Mouse (Mus musculus): Measurements from ENCODE around the gene Inka2. TPM values are rescaled to one million over a fixed set of nuclear protein-coding genes. Genes with fewer than 3 reads are reported as not detected.

Gene Inka2
- polyA plus RNA-seq, 1 experiment from 2014 or later: 1.5 TPM

- H3K27ac ChIP-seq: no peak overlapping the region
- no peak for ATAC-seq (ENCODE audit: insufficient number of reproducible peaks, insufficient read depth, low FRiP score, low TSS enrichment, low read depth)
- H3K9ac ChIP-seq: no peak overlapping the region
- no peaks in the 10 kb centered on the region for H3K9me3 ChIP-seq
- no peaks in the 10 kb centered on the region for H3K27me3 ChIP-seq
- peaks cover 32% of the 10 kb centered on the region for H3K4me1 ChIP-seq
- no peaks in the 10 kb centered on the region for H3K36me3 ChIP-seq
- no peak overlapping the region for H3K4me3 ChIP-seq
- WGBS: 67% methylated on average over 18 of the region's 18 CpGs
- H3K4me2 ChIP-seq: no peak overlapping the region
Observed at GRCm38 (mm10) chr3:105716353-105717000, 12.1 kb downstream of the Inka2 start.

GRCm38 (mm10) chr3:105717856-105718555, 13.6 kb downstream of the Inka2 start:
- 45% methylated on average over 11 of the region's 11 CpGs for WGBS
- no peak overlapping the region for H3K27ac ChIP-seq
- ATAC-seq (ENCODE audit: insufficient number of reproducible peaks, insufficient read depth, low FRiP score, low TSS enrichment, low read depth): peak; percentile 28; the same call in 1 of the 2 replicates
- peaks cover 32% of the 10 kb centered on the region for H3K4me1 ChIP-seq
- H3K9me3 ChIP-seq: no peaks in the 10 kb centered on the region
- H3K4me2 ChIP-seq: no peak overlapping the region
- H3K4me3 ChIP-seq: no peak overlapping the region
- no peak overlapping the region for H3K9ac ChIP-seq
- H3K27me3 ChIP-seq: no peaks in the 10 kb centered on the region
- no peaks in the 10 kb centered on the region for H3K36me3 ChIP-seq

GRCm38 (mm10) chr3:105718746-105719145, 14.3 kb downstream of the Inka2 start:
- Histone ChIP-seq H3K9ac (no peak overlapping the region), H3K27me3 (no peaks in the 10 kb centered on the region)
- 39% methylated on average over 4 of the region's 4 CpGs for WGBS

GRCm38 (mm10) chr3:105719979-105720378, 15.6 kb downstream of the Inka2 start:
- H3K4me1 ChIP-seq: peaks cover 16% of the 10 kb centered on the region; the same call in 1 of the 2 replicates
- WGBS: 56% methylated on average over 4 of the region's 4 CpGs
- ATAC-seq (ENCODE audit: insufficient number of reproducible peaks, insufficient read depth, low FRiP score, low TSS enrichment, low read depth): no peak
- H3K27ac ChIP-seq: no peak overlapping the region
- H3K4me2 ChIP-seq: no peak overlapping the region
- no peak overlapping the region for H3K4me3 ChIP-seq
- H3K9ac ChIP-seq: no peak overlapping the region
- no peaks in the 10 kb centered on the region for H3K36me3 ChIP-seq
- no peaks in the 10 kb centered on the region for H3K9me3 ChIP-seq
- H3K27me3 ChIP-seq: no peaks in the 10 kb centered on the region

More at GRCm38 (mm10) chr3:105718746-105719145, 14.3 kb downstream of the Inka2 start:
- no peaks in the 10 kb centered on the region for H3K9me3 ChIP-seq
- H3K4me1 ChIP-seq: peaks cover 25% of the 10 kb centered on the region
- no peak overlapping the region for H3K27ac ChIP-seq
- H3K4me2 ChIP-seq: no peak overlapping the region
- no peak overlapping the region for H3K4me3 ChIP-seq
- no peak for ATAC-seq (ENCODE audit: insufficient number of reproducible peaks, insufficient read depth, low FRiP score, low TSS enrichment, low read depth)
- H3K36me3 ChIP-seq: no peaks in the 10 kb centered on the region

GRCm38 (mm10) chr3:105720514-105720913, 16.1 kb downstream of the Inka2 start:
- no peak overlapping the region for H3K9ac ChIP-seq
- no peaks in the 10 kb centered on the region for H3K9me3 ChIP-seq
- H3K4me1 ChIP-seq: peaks cover 16% of the 10 kb centered on the region; the same call in 1 of the 2 replicates
- H3K27ac ChIP-seq: no peak overlapping the region
- H3K4me2 ChIP-seq: no peak overlapping the region
- no peak overlapping the region for H3K4me3 ChIP-seq
- no peaks in the 10 kb centered on the region for H3K36me3 ChIP-seq
- H3K27me3 ChIP-seq: no peaks in the 10 kb centered on the region
- no peak for ATAC-seq (ENCODE audit: insufficient number of reproducible peaks, insufficient read depth, low FRiP score, low TSS enrichment, low read depth)
- WGBS: 74% methylated on average over 4 of the region's 4 CpGs

- no peak overlapping the region for H3K9ac ChIP-seq
- H3K27ac ChIP-seq: no peak overlapping the region
- H3K4me3 ChIP-seq: no peak overlapping the region
- H3K27me3 ChIP-seq: no peaks in the 10 kb centered on the region
- no peak overlapping the region for H3K4me2 ChIP-seq
- 71% methylated on average over 2 of the region's 2 CpGs for whole genome bisulfite sequencing
- no peaks in the 10 kb centered on the region for H3K36me3 ChIP-seq
- peaks cover 16% of the 10 kb centered on the region; the same call in 1 of the 2 replicates for H3K4me1 ChIP-seq
- no peaks in the 10 kb centered on the region for H3K9me3 ChIP-seq
- ATAC-seq (ENCODE audit: insufficient number of reproducible peaks, insufficient read depth, low FRiP score, low TSS enrichment, low read depth): no peak
Observed at GRCm38 (mm10) chr3:105721681-105722201, 17.3 kb downstream of the Inka2 start.

- Histone ChIP-seq H3K36me3 (peaks cover 1% of the 10 kb centered on the region; the same call in 1 of the 2 replicates), H3K27ac (no peak overlapping the region), H3K4me2 (no peak overlapping the region), H3K9ac (no peak overlapping the region), H3K27me3 (no peaks in the 10 kb centered on the region), H3K4me1 (peaks cover 16% of the 10 kb centered on the region; the same call in 1 of the 2 replicates), H3K4me3 (no peak overlapping the region), H3K9me3 (no peaks in the 10 kb centered on the region)
- no peak for ATAC-seq (ENCODE audit: insufficient number of reproducible peaks, insufficient read depth, low FRiP score, low TSS enrichment, low read depth)
- 90% methylated on average over 3 of the region's 3 CpGs for WGBS
Observed at GRCm38 (mm10) chr3:105722510-105722909, 18.1 kb downstream of the Inka2 start.

GRCm38 (mm10) chr3:105726037-105726436, 21.6 kb downstream of the Inka2 start:
- H3K9ac ChIP-seq: no peak overlapping the region
- no peaks in the 10 kb centered on the region for H3K27me3 ChIP-seq
- H3K4me2 ChIP-seq: no peak overlapping the region
- H3K27ac ChIP-seq: no peak overlapping the region
- H3K4me1 ChIP-seq: no peaks in the 10 kb centered on the region
- WGBS: 2% methylated on average over 1 of the region's 1 CpGs
- ATAC-seq (ENCODE audit: insufficient number of reproducible peaks, insufficient read depth, low FRiP score, low TSS enrichment, low read depth): no peak
- H3K4me3 ChIP-seq: no peak overlapping the region
- no peaks in the 10 kb centered on the region for H3K9me3 ChIP-seq
- peaks cover 11% of the 10 kb centered on the region for H3K36me3 ChIP-seq

GRCm38 (mm10) chr3:105732360-105732759, 28.0 kb downstream of the Inka2 start:
- WGBS: 93% methylated on average over 4 of the region's 4 CpGs
- Histone ChIP-seq H3K4me3 (no peak overlapping the region), H3K4me2 (no peak overlapping the region), H3K27ac (no peak overlapping the region), H3K9me3 (no peaks in the 10 kb centered on the region), H3K4me1 (no peaks in the 10 kb centered on the region), H3K9ac (no peak overlapping the region), H3K36me3 (peaks cover 34% of the 10 kb centered on the region), H3K27me3 (no peaks in the 10 kb centered on the region)
- no peak for ATAC-seq (ENCODE audit: insufficient number of reproducible peaks, insufficient read depth, low FRiP score, low TSS enrichment, low read depth)

GRCm38 (mm10) chr3:105733538-105733937, 29.1 kb downstream of the Inka2 start:
- Histone ChIP-seq H3K4me1 (no peaks in the 10 kb centered on the region), H3K9me3 (no peaks in the 10 kb centered on the region), H3K4me3 (no peak overlapping the region), H3K4me2 (no peak overlapping the region), H3K27ac (no peak overlapping the region), H3K36me3 (peaks cover 38% of the 10 kb centered on the region), H3K27me3 (no peaks in the 10 kb centered on the region), H3K9ac (no peak overlapping the region)
- WGBS: 89% methylated on average over 4 of the region's 4 CpGs
- no peak for ATAC-seq (ENCODE audit: insufficient number of reproducible peaks, insufficient read depth, low FRiP score, low TSS enrichment, low read depth)

GRCm38 (mm10) chr3:105735285-105735684, 30.9 kb downstream of the Inka2 start:
- Histone ChIP-seq H3K4me3 (no peak overlapping the region), H3K36me3 (peaks cover 39% of the 10 kb centered on the region), H3K27ac (no peak overlapping the region), H3K4me1 (no peaks in the 10 kb centered on the region), H3K9ac (no peak overlapping the region), H3K9me3 (no peaks in the 10 kb centered on the region), H3K27me3 (no peaks in the 10 kb centered on the region), H3K4me2 (no peak overlapping the region)
- ATAC-seq (ENCODE audit: insufficient number of reproducible peaks, insufficient read depth, low FRiP score, low TSS enrichment, low read depth): no peak

- Histone ChIP-seq H3K4me1 (no peaks in the 10 kb centered on the region), H3K4me2 (no peak overlapping the region), H3K36me3 (peaks cover 30% of the 10 kb centered on the region), H3K27ac (no peak overlapping the region), H3K9ac (no peak overlapping the region), H3K9me3 (no peaks in the 10 kb centered on the region), H3K27me3 (no peaks in the 10 kb centered on the region), H3K4me3 (no peak overlapping the region)
- ATAC-seq (ENCODE audit: insufficient number of reproducible peaks, insufficient read depth, low FRiP score, low TSS enrichment, low read depth): no peak
- 82% methylated on average over 1 of the region's 1 CpGs for WGBS
Observed at GRCm38 (mm10) chr3:105736148-105736547, 31.7 kb downstream of the Inka2 start.
